Mouse (Mus musculus): ENCODE measurements around the gene Slc23a2.

Slc23a2 gene

GRCm38 (mm10) chr2:132055349-132055753, 89.6 kb downstream of the Slc23a2 start:
- in situ Hi-C loops (cut with MboI; ENCODE audit: unreplicated experiment in 2 of 2): loop anchor here (10.0 kb wide), 2 partner anchors 49 to 51 kb away; no protein-coding TSS in a partner anchor

GRCm38 (mm10) chr2:132053824-132054223, 91.1 kb downstream of the Slc23a2 start:
- in situ Hi-C loops (cut with MboI; ENCODE audit: unreplicated experiment in 2 of 2): loop anchor here (5.0 to 10.0 kb wide), 3 partner anchors 49 to 67 kb away; no protein-coding TSS in a partner anchor

- in situ Hi-C loops (cut with MboI; ENCODE audit: unreplicated experiment in 2 of 2): loop anchor here (5.0 to 10.0 kb wide), 3 partner anchors 47 to 64 kb away; no protein-coding TSS in a partner anchor
Measured at GRCm38 (mm10) chr2:132051798-132052197, 93.1 kb downstream of the Slc23a2 start.

GRCm38 (mm10) chr2:132049921-132050320, 95.0 kb downstream of the Slc23a2 start:
- in situ Hi-C loops (cut with MboI; ENCODE audit: unreplicated experiment in 2 of 2): loop anchor here (5.0 to 10.0 kb wide), 3 partner anchors 45 to 63 kb away; no protein-coding TSS in a partner anchor

- in situ Hi-C loops (cut with MboI; ENCODE audit: unreplicated experiment in 2 of 2): no loop called here
Measured at GRCm38 (mm10) chr2:132049491-132049890, 95.4 kb downstream of the Slc23a2 start.

- in situ Hi-C loops (cut with MboI; ENCODE audit: unreplicated experiment in 2 of 2): no loop called here
Measured at GRCm38 (mm10) chr2:132048143-132048772, 96.7 kb downstream of the Slc23a2 start.

DNA sequence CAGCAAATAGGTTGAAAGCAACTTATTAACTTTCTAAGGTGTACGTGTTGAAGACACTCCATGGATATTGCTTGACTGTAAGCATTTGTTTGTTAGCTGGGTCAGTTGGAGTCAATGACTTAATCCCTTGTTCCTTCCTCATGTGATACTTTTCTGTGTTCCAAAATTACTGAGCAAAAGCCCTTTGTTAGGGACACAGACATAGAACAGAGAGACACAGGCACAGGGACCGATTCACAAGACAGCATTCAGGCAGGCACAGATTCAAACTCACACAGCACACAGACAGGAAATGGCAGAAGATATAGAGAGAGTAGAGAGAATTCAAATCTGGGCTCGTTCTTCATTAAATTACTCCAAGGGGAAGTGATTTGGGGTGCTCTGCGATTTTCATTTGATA, 97.5 kb downstream of the Slc23a2 start:
- in situ Hi-C loops (cut with MboI; ENCODE audit: unreplicated experiment in 2 of 2): no loop called here

GRCm38 (mm10) chr2:132046659-132047058, 98.2 kb downstream of the Slc23a2 start:
- in situ Hi-C loops (cut with MboI; ENCODE audit: unreplicated experiment in 2 of 2): no loop called here

GRCm38 (mm10) chr2:132044320-132045274, 100.3 kb downstream of the Slc23a2 start:
- in situ Hi-C loops (cut with MboI; ENCODE audit: unreplicated experiment in 2 of 2): no loop called here

GRCm38 (mm10) chr2:132043101-132043621, 101.7 kb downstream of the Slc23a2 start:
- in situ Hi-C loops (cut with MboI; ENCODE audit: unreplicated experiment in 2 of 2): no loop called here

DNA sequence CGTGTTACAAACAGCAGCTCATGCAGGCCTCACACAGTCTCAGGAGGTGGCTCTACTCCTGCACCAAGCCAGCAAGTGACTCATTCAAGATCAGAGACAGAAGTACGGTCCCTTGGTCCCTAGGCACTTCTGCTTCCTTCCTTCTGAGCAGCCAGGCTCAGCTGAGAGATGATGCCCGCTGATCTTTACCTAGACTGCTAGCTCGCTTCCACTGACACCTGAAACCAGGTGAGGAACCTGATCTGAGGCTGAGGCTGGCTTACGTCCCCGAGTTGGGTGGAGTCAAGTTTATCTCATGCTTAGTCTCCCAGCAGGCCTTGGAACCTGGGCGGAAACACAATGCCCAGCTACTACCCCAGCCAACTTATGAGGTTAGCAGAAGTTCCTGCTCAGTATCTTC, 105.0 kb downstream of the Slc23a2 start:
- in situ Hi-C loops (cut with MboI; ENCODE audit: unreplicated experiment in 2 of 2): no loop called here

DNA sequence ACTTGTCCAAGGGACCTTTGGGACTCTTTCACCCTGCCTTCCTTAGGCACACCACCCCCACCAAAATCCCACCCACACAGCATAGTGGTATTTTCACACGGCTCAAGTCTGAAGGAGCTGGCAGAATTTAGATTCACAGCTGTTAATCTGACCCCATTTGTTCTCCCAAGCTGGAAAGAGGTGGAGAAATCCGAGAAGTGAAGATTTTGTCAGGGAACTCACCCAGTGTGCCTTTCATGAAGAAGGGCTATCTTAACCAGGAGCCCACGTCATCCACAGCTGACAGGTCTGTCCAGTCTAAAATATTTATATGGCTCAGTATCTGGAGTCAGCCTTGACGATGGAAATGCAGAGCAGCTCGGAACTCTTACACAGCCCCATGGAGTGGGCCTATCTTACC, 108.6 kb downstream of the Slc23a2 start:
- in situ Hi-C loops (cut with MboI; ENCODE audit: unreplicated experiment in 2 of 2): no loop called here

DNA sequence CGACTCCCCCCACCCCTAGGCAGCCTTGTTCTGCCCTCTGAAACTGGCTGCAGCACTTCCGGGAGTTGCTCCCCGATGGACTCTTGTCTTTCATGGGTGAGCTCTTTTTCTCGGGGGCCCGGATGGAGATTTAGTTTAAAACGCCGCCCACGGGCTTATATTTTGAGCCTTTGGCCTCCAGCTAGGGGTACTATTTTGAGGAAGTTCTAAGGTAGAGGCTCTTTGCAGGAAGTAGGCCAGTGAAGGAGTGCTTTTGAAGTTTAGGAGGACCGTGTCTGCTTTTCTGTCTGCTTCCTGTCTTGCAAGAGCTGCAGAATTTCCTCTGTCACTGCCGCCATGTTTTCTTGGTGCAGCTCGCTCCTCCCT, 109.5 kb downstream of the Slc23a2 start:
- in situ Hi-C loops (cut with MboI; ENCODE audit: unreplicated experiment in 2 of 2): no loop called here

GRCm38 (mm10) chr2:132034590-132035469, 110.1 kb downstream of the Slc23a2 start:
- in situ Hi-C loops (cut with MboI; ENCODE audit: unreplicated experiment in 2 of 2): no loop called here

DNA sequence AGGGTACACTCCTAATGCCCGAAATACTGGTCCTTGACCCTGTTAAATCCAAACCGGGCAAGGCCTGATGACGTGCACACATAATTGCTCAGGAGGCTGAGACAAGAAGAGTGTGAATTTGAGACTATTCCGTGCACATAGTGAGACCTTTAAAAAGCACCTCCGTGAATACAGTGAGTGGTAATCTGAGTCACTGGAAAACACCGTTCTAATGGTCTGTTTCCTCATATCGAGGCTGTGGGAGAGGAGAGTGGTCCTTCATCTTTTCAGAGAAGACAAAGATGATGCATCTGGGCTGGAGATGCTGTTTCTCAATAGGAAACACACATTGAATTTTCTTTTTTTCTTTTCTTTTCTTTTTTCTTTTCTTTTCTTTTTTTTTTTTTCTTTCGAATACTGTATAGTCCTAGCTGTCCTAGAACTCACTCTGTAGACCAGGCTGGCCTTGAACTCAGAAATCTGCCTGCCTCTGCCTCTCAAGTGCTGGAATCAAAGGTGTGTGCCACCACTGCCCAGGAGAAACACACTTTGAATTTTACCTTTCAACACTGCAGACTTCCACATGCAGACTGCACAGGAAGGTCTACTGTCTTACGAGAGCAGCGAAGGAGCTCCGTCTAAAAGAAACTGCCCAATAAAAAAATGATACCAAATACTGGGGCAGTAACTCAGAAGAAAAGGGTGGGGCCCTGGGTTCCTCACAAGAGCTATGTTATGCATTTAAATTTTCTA, 113.4 kb downstream of the Slc23a2 start:
- in situ Hi-C loops (cut with MboI; ENCODE audit: unreplicated experiment in 2 of 2): no loop called here

DNA sequence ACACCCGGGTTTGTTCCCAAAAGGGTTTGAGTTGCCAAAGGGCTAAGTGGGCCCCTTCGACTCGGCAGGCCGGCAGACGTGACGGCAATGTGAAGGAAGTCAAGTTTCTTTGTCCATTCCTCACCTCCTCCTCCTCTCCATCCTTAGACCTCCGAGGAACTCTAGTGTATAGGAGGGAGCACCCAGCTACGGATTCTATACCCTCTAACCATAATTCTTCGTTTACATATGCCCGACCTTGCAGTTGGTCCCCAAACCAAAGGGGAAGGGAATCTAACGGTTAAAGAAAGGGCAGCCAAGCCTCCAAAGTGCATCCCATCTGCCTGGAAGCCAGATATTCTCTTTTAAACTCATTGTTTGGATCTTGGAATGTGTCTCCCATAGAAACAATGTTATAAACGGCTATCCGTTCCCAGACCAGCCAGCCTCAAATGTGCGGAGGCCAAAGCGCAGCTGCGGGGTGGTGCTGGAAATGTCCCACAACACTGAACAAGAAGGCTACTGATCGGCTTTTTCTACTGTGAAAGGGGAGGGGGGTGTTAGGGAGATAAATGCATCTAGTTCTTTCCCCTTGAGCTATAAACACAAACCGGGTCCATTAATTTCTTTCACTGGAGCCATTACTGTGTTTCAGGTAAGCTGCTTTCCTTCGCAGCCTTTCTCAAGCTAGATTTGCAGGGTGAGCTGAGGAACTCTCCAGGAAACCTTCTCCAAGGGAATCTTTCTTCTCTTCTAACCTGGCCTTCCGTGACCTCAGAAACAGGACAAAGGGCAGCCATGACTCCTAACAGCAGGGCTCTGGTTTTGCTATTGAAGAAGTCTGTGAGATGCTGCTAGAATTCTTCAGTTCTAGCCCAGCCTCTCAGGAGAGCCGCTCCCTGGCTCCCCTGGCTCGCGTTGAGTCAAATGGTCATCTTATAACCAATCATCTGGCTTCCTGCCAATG, 114.2 kb downstream of the Slc23a2 start:
- in situ Hi-C loops (cut with MboI; ENCODE audit: unreplicated experiment in 2 of 2): no loop called here

GRCm38 (mm10) chr2:132029646-132030417, 115.1 kb downstream of the Slc23a2 start, which contains the start of gene Rassf2:
TSS of gene Rassf2 (minus strand) at chr2:132030258.
- in situ Hi-C loops (cut with MboI; ENCODE audit: unreplicated experiment in 2 of 2): loop anchor here (5.0 kb wide), 2 partner anchors 38 to 43 kb away; no protein-coding TSS in a partner anchor
